Mouse (Mus musculus): ENCODE results near the gene Clec4d. TPM values are rescaled to one million over a fixed set of nuclear protein-coding genes. Genes with fewer than 3 reads are reported as not detected.

Gene Clec4d
- total RNA-seq, 1 experiment: not detected

GRCm38 (mm10) chr6:123259889-123260603 is 1.9 kb upstream of the Clec4d start:
- in situ Hi-C loops (cut with MboI; ENCODE audit: low sequenced_read_pairs in 2 of 2, unreplicated experiment in 2 of 2): no loop called here
- Histone ChIP-seq H3K4me3 (ENCODE audit: insufficient read depth in 1 of 2, low read depth in 1 of 2, low read length in 2 of 2, poor library complexity in 1 of 2, severe bottlenecking in 1 of 2) (no peak overlapping the region), H3K9me3 (ENCODE audit: control insufficient read depth, insufficient read depth, low read depth, low read length) (no peaks in the 10 kb centered on the region), H3K4me1 (ENCODE audit: control insufficient read depth in 2 of 2, insufficient read depth in 2 of 2, low read length in 2 of 2, poor library complexity in 1 of 2) (no peaks in the 10 kb centered on the region), H3K9ac (ENCODE audit: insufficient read depth, low read depth, low read length, poor library complexity, severe bottlenecking) (no peak overlapping the region), H3K36me3 (ENCODE audit: control insufficient read depth, insufficient read depth, low read length, poor library complexity, severe bottlenecking) (no peaks in the 10 kb centered on the region), H3K27ac (ENCODE audit: insufficient read depth, low read depth, low read length, poor library complexity, severe bottlenecking) (no peak overlapping the region)
- no peak for DNase-seq (ENCODE audit: low read depth, low spot score)
- TF ChIP-seq CHD2 (IDR thresholded peaks at IDR 0.05; ENCODE audit: low read depth, low read length): no peak
- no peak for TF ChIP-seq HCFC1 (IDR thresholded peaks at IDR 0.05; ENCODE audit: borderline replicate concordance, insufficient read depth, low read length)
- TF ChIP-seq MAFK (IDR thresholded peaks at IDR 0.05; ENCODE audit: insufficient read depth, low read depth, low read length): no peak
- TF ChIP-seq ZC3H11A (IDR thresholded peaks at IDR 0.05; ENCODE audit: borderline replicate concordance, low read depth, low read length): no peak
- TF ChIP-seq ZNF384 (IDR thresholded peaks at IDR 0.05; ENCODE audit: low read depth, low read length): no peak

GRCm38 (mm10) chr6:123260868-123261267 is 1.0 kb upstream of the Clec4d start:
- Histone ChIP-seq H3K4me3 (ENCODE audit: insufficient read depth in 1 of 2, low read depth in 1 of 2, low read length in 2 of 2, poor library complexity in 1 of 2, severe bottlenecking in 1 of 2) (no peak overlapping the region), H3K27ac (ENCODE audit: insufficient read depth, low read depth, low read length, poor library complexity, severe bottlenecking) (no peak overlapping the region), H3K9ac (ENCODE audit: insufficient read depth, low read depth, low read length, poor library complexity, severe bottlenecking) (no peak overlapping the region), H3K9me3 (ENCODE audit: control insufficient read depth, insufficient read depth, low read depth, low read length) (no peaks in the 10 kb centered on the region), H3K4me1 (ENCODE audit: control insufficient read depth in 2 of 2, insufficient read depth in 2 of 2, low read length in 2 of 2, poor library complexity in 1 of 2) (no peaks in the 10 kb centered on the region), H3K36me3 (ENCODE audit: control insufficient read depth, insufficient read depth, low read length, poor library complexity, severe bottlenecking) (no peaks in the 10 kb centered on the region)
- in situ Hi-C loops (cut with MboI; ENCODE audit: low sequenced_read_pairs in 2 of 2, unreplicated experiment in 2 of 2): no loop called here
- no peak for TF ChIP-seq MAFK (IDR thresholded peaks at IDR 0.05; ENCODE audit: insufficient read depth, low read depth, low read length)
- no peak for TF ChIP-seq CHD2 (IDR thresholded peaks at IDR 0.05; ENCODE audit: low read depth, low read length)
- no peak for TF ChIP-seq ZNF384 (IDR thresholded peaks at IDR 0.05; ENCODE audit: low read depth, low read length)
- TF ChIP-seq HCFC1 (IDR thresholded peaks at IDR 0.05; ENCODE audit: borderline replicate concordance, insufficient read depth, low read length): no peak
- no peak for TF ChIP-seq ZC3H11A (IDR thresholded peaks at IDR 0.05; ENCODE audit: borderline replicate concordance, low read depth, low read length)
- no peak for DNase-seq (ENCODE audit: low read depth, low spot score)

- DNase-seq (ENCODE audit: low read depth, low spot score): no peak
- Histone ChIP-seq H3K36me3 (ENCODE audit: control insufficient read depth, insufficient read depth, low read length, poor library complexity, severe bottlenecking) (no peaks in the 10 kb centered on the region), H3K9me3 (ENCODE audit: control insufficient read depth, insufficient read depth, low read depth, low read length) (no peaks in the 10 kb centered on the region), H3K4me3 (ENCODE audit: insufficient read depth in 1 of 2, low read depth in 1 of 2, low read length in 2 of 2, poor library complexity in 1 of 2, severe bottlenecking in 1 of 2) (no peak overlapping the region), H3K27ac (ENCODE audit: insufficient read depth, low read depth, low read length, poor library complexity, severe bottlenecking) (no peak overlapping the region), H3K9ac (ENCODE audit: insufficient read depth, low read depth, low read length, poor library complexity, severe bottlenecking) (no peak overlapping the region), H3K4me1 (ENCODE audit: control insufficient read depth in 2 of 2, insufficient read depth in 2 of 2, low read length in 2 of 2, poor library complexity in 1 of 2) (no peaks in the 10 kb centered on the region)
- TF ChIP-seq ZC3H11A (IDR thresholded peaks at IDR 0.05; ENCODE audit: borderline replicate concordance, low read depth, low read length): no peak
- no peak for TF ChIP-seq MAFK (IDR thresholded peaks at IDR 0.05; ENCODE audit: insufficient read depth, low read depth, low read length)
- no peak for TF ChIP-seq CHD2 (IDR thresholded peaks at IDR 0.05; ENCODE audit: low read depth, low read length)
- TF ChIP-seq ZNF384 (IDR thresholded peaks at IDR 0.05; ENCODE audit: low read depth, low read length): no peak
- TF ChIP-seq HCFC1 (IDR thresholded peaks at IDR 0.05; ENCODE audit: borderline replicate concordance, insufficient read depth, low read length): no peak
- in situ Hi-C loops (cut with MboI; ENCODE audit: low sequenced_read_pairs in 2 of 2, unreplicated experiment in 2 of 2): no loop called here
These were observed 2.3 kb downstream of the Clec4d start for GRCm38 (mm10) chr6:123264194-123264593.

GRCm38 (mm10) chr6:123265809-123266208 is 3.9 kb downstream of the Clec4d start:
- in situ Hi-C loops (cut with MboI; ENCODE audit: low sequenced_read_pairs in 2 of 2, unreplicated experiment in 2 of 2): no loop called here
- H3K4me3 ChIP-seq (ENCODE audit: insufficient read depth in 1 of 2, low read depth in 1 of 2, low read length in 2 of 2, poor library complexity in 1 of 2, severe bottlenecking in 1 of 2): no peak overlapping the region
- no peaks in the 10 kb centered on the region for H3K36me3 ChIP-seq (ENCODE audit: control insufficient read depth, insufficient read depth, low read length, poor library complexity, severe bottlenecking)
- H3K27ac ChIP-seq (ENCODE audit: insufficient read depth, low read depth, low read length, poor library complexity, severe bottlenecking): no peak overlapping the region
- H3K4me1 ChIP-seq (ENCODE audit: control insufficient read depth in 2 of 2, insufficient read depth in 2 of 2, low read length in 2 of 2, poor library complexity in 1 of 2): no peaks in the 10 kb centered on the region
- H3K9ac ChIP-seq (ENCODE audit: insufficient read depth, low read depth, low read length, poor library complexity, severe bottlenecking): no peak overlapping the region
- H3K9me3 ChIP-seq (ENCODE audit: control insufficient read depth, insufficient read depth, low read depth, low read length): no peaks in the 10 kb centered on the region
- no peak for DNase-seq (ENCODE audit: low read depth, low spot score)
- TF ChIP-seq ZC3H11A (IDR thresholded peaks at IDR 0.05; ENCODE audit: borderline replicate concordance, low read depth, low read length) (no peak), MAFK (IDR thresholded peaks at IDR 0.05; ENCODE audit: insufficient read depth, low read depth, low read length) (no peak), ZNF384 (IDR thresholded peaks at IDR 0.05; ENCODE audit: low read depth, low read length) (no peak), CHD2 (IDR thresholded peaks at IDR 0.05; ENCODE audit: low read depth, low read length) (no peak)
